Mouse (Mus musculus) right cerebral cortex, adult 18-20 months (tissue): Measurements from ENCODE around the gene Bcl9.
A peak's percentile ranks its signal among the peaks of the same experiment; 100 is the strongest.

ENCODE experiments used
- DNase-seq: peaks from one replicate; pipeline ENCODE4 v3.0.0; 2022; ENCODE audit warnings: mixed read lengths

Gene Bcl9

DNA sequence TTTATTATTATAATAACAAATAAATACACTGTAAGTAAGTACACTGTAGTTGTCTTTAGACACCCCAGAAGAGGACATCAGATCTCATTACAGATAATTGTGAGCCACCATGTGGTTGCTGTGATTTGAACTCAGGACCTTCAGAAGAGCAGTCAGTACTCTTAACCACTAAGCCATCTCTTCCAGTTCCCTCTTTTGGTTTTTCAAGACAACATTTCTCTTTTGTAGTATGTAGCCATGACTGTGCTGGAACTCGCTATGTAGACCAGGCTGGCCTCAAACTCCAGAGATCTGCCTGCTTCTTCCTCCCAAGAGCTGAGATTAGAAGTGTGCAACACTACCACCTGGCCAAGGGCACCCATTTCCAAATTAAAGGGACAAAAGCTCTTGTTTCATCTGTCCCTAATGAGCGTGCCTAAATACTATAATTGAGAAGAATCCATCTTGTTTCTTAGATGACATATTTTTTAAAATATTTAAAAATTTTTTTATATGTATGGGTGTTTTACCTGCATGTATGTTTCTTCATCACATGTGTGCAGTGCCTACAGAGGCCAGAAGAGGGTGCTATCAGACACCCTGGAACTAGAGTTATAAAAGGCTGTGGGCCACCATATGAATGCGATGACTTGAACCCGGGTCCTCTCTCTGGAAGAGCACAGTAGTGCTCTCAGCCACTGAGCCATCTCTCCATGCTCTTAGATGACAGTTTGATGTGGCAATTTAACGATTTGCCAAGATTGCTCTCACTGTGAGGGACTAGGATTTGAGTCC is 66.9 kb downstream of the Bcl9 start:
- DNase-seq = no peak

DNA sequence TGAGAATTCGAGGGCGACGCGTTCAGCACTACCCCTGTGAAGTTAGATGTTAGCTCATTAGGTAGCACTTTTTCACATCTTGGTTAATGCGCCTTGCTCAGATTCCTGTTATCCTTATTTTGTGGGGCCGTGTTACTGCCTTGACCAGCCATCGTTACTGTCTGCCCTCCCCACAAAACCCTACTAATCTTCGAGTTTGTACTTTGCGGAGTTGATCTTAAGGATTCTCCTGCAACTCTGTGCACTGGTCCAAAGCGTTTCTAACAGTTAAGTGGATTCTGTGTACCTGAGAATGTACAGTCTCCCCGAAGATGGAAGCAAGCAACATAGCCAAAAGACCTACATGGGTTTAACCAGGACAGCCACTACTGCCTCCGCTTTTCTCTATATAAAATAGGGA is 69.3 kb downstream of the Bcl9 start:
- no peak for DNase-seq

DNA sequence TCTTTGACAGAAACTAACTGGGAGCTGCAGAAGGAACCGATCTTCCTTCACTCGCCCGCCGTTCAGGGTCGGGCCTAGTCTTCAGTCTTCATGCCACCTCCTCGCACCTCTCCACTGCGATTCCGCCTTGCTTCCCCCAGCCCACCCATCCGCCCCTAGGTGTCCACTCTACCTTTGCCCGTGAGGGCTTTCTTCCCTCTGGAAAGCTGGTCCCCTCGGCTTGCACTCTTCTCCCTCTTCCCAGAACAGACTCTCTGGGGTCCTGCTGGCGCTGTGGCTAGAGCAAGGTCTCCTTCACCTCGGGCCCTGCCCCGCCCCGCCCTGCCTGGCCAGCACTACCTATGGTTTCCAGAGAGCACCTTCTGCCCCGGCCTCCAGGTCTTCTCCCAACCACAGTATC is 69.7 kb downstream of the Bcl9 start:
- no peak for DNase-seq

DNA sequence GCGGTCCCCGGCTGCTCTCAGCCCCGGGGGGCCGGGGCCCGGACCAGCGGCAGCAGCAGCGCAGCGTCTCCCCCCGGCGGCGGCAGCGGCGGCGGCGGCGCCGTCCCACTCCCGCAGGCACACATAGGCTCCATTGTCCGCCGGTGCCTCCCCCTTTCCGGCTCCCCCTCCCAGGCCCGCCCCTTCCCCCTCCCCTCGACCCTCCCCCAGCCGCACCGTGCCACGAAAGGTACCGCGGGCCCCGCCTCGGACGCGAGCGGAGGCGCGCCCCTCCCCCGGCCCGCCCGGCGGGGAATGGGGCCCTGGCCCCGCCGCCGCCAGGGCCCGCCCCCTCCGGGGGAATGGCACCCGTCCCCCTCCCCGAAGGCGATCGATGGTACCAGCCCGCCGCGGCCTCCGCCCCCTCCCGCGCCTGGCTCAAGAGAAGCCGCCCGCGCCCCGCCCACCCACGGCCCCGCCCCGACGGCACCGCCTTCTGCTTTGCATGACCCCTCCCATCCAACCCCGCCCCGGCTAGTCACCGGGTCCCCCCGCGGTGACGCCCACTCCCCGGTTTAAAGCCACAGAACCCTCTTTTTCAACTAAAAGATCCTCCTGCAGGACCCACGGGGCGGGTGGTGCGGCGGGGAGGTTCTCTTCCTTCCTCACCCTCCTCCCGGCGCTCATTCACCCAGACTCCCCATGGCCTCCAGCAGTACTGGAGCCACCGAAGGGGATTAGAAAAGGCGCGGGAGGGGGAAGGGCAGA is 70.3 kb downstream of the Bcl9 start:
- DNase-seq = peak; percentile 94

DNA sequence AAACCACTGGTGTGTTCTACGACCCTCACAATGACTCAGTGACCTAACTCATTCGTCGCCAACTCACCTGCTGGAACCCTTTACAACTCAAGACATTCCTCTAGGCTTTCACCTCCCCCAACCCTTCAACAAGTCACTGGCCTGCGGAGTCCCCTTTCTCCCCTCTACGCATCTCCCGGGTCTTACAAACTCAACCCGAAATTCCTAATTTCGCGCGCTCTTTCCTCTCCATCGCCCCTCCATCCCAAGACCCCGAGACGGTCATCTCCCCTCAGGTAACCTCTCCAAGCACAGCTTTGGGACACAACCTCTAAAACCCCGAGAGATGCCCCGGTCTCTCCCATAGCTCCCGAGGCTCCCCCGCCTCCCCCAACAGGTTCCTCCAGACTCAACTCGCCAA is 71.0 kb downstream of the Bcl9 start:
- DNase-seq = no peak

DNA sequence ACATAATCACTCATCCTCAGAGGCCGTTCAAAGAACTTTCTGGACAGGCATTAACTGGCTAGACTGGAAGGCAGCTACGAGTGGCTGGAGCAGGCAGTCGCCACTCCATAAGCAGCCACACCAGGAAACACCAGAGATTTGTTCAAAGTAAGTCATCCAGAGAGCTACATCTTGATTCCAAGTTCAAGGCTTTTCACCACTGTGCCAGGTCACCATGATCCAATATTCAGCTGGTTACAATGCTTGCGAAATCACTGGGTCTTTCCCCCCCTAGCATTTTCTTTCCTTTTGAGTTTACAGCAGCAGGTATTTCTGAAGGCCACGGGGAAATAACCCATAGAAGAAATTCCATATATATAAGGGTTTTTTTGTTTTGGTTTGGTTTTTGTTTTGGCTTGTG is 72.5 kb downstream of the Bcl9 start:
- no peak for DNase-seq

DNA sequence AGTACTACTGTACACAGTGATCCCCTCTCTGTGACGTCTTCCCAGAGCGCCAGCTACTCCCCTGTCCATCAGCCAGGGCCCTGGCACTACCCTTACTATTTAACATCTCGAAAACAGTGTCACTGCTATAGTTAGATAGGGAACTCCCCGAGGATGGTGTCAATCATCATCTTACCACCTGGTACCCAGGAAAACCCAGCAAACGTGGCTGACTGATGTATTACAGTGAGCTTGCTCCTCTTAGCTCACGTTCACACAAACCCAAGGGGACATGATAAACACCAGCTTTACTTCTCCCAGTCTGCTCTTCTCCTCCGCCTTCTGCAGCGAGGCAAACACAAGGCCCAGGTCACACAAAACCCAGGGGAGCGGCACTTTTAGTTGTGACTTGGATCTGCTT is 74.5 kb downstream of the Bcl9 start:
- DNase-seq = no peak

DNA sequence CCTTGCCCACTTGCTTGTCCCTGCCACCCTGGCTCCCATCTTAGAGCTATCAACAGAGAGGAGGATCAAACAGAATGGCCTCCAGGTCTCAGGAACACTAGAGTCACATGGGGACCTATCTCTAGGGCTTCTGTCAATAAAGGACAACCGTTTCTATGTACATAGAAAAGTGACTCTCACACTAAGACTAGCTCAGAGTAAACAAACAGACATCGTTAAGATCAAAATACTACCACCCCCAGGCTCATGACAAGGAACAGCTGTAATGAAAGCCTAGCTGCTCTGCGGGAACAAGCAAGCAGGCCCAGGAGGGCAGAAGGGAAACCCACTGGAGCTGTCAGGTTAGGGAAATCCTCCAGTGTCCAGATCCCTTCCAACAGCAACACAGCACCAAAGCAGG is 82.2 kb downstream of the Bcl9 start:
- DNase-seq = no peak

DNA sequence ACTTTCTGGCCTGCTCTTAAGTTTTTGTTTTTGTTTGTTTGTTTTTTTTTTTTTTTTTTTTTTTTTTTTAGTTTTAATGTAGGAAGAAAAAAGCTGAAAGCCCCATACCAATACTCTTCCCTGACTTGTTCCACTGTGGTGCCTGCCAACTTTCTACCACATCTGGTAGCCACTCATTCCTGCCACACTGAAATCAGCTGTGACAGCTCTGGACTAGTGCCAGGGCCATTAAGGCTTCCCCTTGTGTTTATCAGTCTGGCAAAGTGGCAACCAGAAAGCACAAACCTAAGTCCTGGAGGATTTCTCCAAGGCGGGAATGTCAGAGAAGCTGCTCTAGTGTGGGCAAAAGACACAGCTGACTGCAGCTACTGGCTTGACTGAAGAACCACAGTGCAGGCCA is 83.3 kb downstream of the Bcl9 start:
- DNase-seq = no peak

DNA sequence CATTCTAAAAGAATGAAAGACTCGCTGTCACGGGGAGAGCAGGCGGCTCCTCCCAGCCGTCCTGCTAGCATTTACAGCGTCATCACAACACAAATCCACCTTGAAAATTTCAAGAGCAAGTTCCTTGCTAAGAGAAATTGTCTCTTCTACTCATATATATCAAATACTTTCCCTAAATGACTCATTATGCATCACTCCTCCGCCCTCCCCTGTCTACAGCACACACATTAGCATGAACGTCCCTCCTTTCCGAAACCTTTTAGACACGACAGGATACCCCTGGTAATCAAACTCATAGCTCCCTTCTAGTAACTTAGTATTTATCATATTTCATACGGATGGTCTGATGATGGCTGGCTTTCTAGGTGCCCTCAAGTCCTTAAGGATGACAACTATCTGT is 83.8 kb downstream of the Bcl9 start:
- DNase-seq = no peak

DNA sequence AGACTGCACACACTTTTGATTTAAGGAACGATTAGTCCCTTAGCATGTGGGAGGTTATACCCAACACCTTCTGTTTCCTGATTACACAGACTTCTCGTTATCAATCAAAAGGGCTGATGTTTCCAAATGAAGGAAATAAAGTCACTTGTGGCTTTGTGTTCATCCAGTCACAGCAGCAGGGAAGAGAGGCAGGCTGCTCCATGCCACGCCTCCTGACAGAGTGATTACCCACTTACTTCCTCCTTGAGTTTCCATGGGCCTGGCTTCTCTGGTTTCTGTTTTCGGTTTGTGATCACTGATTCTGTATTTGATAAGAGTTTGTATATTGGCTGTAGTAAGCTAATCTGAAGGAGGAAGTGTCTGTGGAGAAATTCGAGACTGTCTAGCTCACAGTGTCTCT is 86.5 kb downstream of the Bcl9 start:
- no peak for DNase-seq

DNA sequence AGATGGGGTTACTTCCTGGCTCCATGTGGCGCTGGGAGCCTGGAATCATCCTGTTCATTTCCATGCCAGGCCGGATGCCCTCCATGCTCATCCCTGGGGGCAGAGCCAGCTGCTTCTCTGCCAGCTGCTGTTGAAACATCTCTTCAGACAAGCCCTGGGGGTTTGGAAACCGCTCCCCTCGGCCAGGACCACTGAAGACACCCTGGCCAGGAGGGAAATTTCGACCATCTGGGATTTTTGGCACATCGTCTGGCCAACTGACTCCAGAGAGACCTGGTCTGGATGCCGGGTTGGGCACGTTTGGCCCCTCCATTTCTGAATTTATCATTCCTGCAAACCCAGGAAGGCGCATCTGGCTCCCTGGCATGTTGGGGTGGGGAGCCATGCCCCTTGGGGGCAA is 88.4 kb downstream of the Bcl9 start:
- no peak for DNase-seq

DNA sequence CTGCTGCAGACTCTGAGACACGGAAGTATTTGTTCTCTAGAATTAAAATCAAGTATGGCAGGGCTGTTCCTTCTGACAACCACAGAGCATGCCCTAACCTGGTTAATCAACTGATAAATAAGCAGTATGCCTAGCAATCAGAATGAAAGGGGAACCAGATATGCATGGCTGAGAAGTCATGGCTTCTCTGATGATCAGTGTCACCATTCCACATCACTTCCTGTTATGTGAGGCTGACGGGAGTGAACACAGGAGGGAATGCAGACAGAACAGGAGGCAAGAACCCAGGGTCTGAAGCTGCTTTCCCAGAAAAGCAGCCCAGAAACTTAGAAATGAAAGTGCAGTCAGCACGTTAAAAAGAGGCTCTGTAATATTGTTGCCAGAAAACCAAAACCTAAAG is 91.2 kb downstream of the Bcl9 start:
- no peak for DNase-seq

DNA sequence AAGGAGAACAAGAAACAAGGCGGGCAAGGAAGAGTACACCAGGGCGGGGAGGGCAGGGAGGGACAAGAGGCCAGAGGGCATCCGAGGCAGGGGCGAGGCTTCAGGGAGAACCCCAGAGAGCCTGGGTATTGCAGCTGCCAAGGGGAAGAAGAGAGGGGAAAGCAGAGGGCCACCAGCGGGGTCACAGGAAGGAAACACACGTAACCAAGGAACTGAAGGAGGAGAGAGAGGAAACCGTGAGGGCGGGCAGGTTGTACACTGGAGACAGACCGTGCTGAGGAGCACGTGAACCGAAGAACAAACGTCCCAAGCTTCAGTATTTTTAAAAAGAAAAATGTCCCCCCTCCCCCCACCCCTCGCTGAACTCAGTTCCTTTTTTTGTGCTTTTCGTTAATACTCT is 93.8 kb downstream of the Bcl9 start:
- DNase-seq = no peak

DNA sequence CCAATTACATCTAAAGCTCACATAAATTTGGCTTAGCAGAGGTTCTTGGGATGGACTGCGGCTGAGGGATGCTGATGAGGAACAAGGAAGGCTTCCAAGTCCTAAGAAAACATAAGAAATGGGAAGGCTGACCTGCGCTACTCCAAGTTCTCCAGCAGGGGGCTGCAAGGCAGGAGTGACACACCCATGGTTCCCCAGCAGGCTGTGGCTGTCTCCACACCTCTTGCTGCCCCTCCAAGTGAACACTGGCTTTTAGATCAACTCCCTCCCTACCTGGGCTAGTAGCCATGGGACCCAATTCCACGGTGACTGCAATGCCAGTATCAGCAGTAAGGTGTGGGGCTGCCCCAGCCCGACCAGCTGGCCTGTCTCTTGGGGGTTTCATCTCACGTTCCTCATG is 95.8 kb downstream of the Bcl9 start:
- DNase-seq = peak; percentile 46

DNA sequence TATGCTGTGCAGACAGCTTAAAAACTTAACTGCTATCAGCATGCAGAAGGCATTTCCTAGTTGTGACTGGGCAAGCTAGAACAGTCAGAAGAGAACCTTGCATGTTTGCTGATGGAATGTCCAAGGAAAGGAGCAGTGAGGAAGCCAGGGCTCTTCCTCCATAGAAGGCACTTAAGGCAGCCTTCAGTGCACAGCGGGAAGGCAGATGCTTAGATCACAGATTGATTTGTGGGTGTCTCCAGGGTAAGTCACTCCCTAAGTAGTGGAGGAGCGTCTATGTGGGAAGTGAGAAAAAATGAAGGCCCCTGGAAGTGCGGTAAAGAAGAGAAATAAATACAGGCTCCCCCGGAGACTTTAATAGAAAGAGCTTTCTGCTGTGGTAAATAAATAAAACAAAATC is 98.5 kb downstream of the Bcl9 start:
- DNase-seq = no peak

DNA sequence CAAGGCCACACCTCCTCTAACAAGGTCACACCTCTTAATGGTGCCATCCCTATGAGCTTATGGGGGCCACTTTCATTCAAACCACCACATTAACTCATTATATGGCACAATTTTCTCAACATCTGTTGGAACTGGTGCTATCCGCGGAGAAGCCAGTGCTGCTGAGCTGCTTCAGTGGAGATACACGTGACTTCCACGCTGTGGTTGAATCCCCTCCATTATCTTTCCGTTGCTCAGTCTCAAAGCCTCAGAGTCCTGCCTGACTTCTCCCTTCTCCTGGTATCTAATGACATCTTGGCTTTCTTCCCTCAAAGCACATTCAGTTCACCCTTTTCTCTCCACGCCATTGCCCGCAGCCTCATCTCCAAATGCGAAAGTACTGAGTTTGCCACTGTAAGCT is 101.1 kb downstream of the Bcl9 start:
- no peak for DNase-seq

DNA sequence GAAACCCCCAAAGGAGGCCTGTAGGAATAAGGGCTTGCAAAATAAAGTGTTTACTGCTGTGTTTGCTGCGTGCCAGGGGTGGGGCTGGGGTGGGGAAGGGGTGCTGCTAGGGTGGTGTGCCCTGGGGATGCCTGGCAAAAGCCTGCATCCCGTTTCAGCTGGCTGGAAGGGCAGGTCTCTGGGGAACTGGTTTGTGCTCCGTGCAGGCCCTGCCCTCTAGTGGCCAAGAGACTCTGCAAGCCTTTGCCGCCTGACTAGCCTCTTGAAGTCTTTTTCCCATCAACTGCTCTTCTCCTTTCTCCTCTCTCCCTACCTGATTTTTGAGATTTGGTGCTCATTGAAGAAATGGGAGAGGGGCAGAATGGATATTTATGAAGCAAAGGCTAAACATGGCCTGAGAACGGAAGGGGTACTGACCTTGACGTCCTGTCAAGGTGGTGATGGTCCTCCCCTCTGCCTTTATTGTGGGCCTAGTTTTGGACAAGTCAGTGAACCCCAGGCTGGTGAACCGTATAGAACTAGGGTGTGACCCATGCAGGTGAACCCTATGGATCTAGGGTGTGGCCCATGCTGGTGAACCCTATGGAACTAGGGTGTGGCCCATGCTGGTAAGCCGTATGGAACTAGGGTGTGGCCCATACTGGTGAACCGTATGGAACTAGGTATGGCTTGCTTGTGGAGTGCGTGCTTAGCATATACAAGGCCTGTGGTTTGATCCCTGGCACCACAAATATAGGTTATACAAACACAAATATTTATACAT is 112.4 kb downstream of the Bcl9 start:
- peak; percentile 71 for DNase-seq

DNA sequence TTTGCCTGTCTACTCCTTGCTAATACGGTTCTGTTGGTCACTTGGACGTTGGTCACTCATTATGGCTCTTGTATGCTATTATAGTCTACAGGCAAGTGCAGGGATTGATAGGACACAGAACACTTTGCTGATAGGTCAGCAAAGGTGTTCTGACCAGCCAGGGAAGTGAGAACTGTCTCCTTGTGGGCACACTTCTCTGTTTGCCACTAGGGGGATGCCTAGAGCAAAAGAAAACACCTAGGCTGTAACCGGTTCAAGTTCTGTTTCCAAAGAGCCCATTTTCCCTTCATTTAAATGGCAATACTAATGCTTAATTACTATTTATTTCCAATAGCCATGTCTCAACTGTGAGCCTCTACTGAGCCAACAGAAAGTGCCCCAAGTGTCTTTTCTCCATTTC is 113.9 kb downstream of the Bcl9 start:
- no peak for DNase-seq

DNA sequence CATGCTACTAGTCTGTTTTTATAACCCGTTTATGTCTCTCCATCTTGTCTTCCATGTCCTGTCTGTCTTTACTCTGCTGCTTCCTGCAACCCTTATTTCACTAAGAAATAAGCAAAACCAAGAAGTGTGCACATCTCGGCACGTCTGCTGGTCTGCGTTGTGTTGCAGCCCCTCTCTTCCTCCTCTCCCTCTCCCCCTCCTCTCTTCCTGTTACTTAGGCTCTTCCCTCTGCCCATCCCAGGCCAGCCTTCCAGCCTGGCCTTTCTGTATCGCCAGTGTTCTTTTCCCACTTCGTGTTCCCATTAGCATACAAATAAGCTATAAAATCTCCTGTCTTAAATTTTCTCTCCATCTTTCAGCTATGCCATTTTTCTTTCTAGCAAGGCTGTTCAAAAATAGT is 117.2 kb downstream of the Bcl9 start:
- no peak for DNase-seq

DNA sequence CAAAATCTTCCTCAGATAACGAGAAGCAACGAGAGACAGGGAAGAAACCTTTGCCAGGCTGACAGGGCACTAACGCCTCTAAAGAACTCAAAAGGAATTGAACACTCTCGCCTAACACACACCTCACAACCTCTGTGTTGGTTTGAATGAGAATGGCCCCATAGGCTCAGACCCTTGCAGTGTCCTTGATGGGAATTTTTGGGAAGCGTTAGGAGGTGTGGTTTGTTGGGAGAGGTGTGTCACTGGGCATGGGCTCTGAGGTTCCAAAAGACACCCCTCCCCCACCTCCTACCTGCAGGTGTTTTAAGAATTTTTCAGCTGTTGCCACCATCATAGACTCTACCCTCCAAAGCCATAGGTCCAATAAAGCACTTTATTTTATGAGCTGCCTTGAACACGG is 118.8 kb downstream of the Bcl9 start:
- no peak for DNase-seq

DNA sequence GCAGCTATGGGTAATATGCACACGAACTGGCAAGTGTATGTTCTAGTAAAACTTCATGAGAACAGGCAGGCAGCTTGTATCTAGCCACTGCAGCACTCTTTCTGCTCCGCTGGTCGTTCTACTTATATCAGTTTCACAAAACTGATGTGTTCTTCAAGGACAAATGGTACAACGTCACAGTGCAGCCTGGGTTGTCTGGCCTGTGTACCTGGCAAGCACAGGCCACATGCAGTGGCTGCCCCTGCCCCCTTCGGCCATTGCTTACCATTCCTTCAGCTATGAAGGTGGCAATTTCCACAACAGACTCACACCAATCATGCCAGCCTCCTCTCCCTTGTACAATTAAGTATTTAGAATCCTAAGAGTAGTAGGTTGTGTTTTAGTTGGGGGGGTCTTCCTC is 125.1 kb downstream of the Bcl9 start:
- no peak for DNase-seq

DNA sequence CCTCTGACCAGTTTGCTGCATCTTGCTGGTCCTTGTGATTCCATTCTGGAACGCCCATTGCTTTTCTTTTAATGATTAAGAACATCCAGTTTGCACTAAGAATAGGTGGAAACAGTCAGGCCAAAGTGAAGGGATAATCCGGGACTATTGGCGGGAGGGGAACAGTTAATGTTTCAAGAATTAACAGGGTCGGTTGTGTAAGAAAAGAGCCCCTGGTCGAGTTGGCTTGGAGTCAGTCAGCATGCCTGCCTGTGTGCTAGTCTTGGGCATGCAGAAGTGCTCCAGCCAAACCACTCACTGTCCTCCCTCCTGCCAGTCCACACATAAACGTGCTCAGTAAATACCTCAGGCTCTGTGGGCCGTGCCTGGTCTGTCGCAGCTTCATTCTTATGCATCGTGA is 125.5 kb downstream of the Bcl9 start:
- DNase-seq = no peak

DNA sequence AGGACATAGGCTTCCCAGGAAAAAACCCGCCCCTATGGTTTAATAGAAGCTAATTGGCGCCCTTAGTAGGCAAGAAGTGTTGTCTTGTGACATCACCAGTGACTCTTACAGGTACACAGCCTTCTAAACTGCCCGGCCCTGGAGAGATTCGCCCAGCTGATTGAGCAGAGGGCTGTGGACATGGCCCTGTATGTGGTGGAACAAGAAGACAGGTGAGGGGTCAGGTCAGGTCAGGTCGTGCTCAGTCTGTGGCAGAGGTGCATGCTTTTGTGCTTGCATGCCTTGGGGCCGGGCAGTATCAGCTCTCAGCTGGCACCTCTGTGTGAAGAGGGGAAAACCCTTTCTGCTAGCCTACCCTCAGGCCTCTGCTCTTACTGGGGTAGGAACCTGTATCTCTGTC is 126.2 kb downstream of the Bcl9 start:
- no peak for DNase-seq
